Mouse (Mus musculus) right cerebral cortex, postnatal 14 days (tissue): ENCODE data around the gene Abcb8.

Experiments
- DNase-seq: peaks from one replicate; pipeline ENCODE4 v3.0.0; 2022

Gene Abcb8

GRCm38 (mm10) chr5:24393392-24393997, at the start of gene Abcb8:
Gene Abcb8, plus strand, starts transcription at chr5:24393663.
- peak; percentile 85 for DNase-seq

GRCm38 (mm10) chr5:24343977-24344436, 49.5 kb upstream of the Abcb8 start:
- DNase-seq: no peak

- no peak for DNase-seq
Observed at GRCm38 (mm10) chr5:24344477-24345051, 48.9 kb upstream of the Abcb8 start.

- DNase-seq: no peak
Observed at GRCm38 (mm10) chr5:24346313-24346712, 47.1 kb upstream of the Abcb8 start.

GRCm38 (mm10) chr5:24347186-24347875, 46.1 kb upstream of the Abcb8 start:
- DNase-seq: no peak

GRCm38 (mm10) chr5:24348128-24348527, 45.3 kb upstream of the Abcb8 start:
- peak; percentile 63 for DNase-seq

- DNase-seq: no peak
Observed at GRCm38 (mm10) chr5:24348546-24348945, 44.9 kb upstream of the Abcb8 start.

- no peak for DNase-seq
Observed at GRCm38 (mm10) chr5:24350073-24350472, 43.4 kb upstream of the Abcb8 start.

- DNase-seq: no peak
Observed at GRCm38 (mm10) chr5:24350531-24351250, 42.8 kb upstream of the Abcb8 start.

GRCm38 (mm10) chr5:24351278-24351677, 42.2 kb upstream of the Abcb8 start, which contains the start of gene Kcnh2:
Gene Kcnh2, minus strand, starts transcription at chr5:24351604.
- no peak for DNase-seq

GRCm38 (mm10) chr5:24351701-24352171, 41.7 kb upstream of the Abcb8 start:
- peak; percentile 92 for DNase-seq

GRCm38 (mm10) chr5:24352251-24352859, 41.1 kb upstream of the Abcb8 start:
- no peak for DNase-seq

- DNase-seq: no peak
Observed at GRCm38 (mm10) chr5:24353327-24353726, 40.1 kb upstream of the Abcb8 start.

GRCm38 (mm10) chr5:24356764-24357163, 36.7 kb upstream of the Abcb8 start:
- no peak for DNase-seq

GRCm38 (mm10) chr5:24357461-24357860, 36.0 kb upstream of the Abcb8 start:
- peak; percentile 58 for DNase-seq

GRCm38 (mm10) chr5:24360792-24361454, 32.5 kb upstream of the Abcb8 start:
- peak; percentile 81 for DNase-seq

- no peak for DNase-seq
Observed at GRCm38 (mm10) chr5:24363467-24363866, 30.0 kb upstream of the Abcb8 start.

GRCm38 (mm10) chr5:24364061-24364460, 29.4 kb upstream of the Abcb8 start:
- DNase-seq: no peak

- DNase-seq: no peak
Observed at GRCm38 (mm10) chr5:24364508-24364907, 29.0 kb upstream of the Abcb8 start, which contains the start of gene Nos3. Gene Nos3, plus strand, starts transcription at chr5:24364810.

- no peak for DNase-seq
Observed at GRCm38 (mm10) chr5:24364963-24365362, 28.5 kb upstream of the Abcb8 start.

- DNase-seq: no peak
Observed at GRCm38 (mm10) chr5:24365528-24365927, 27.9 kb upstream of the Abcb8 start.

GRCm38 (mm10) chr5:24366426-24366825, 27.0 kb upstream of the Abcb8 start:
- DNase-seq: no peak
